Mouse (Mus musculus) bone marrow, adult 2 months (tissue): ENCODE data around the gene Specc1. TPM values are rescaled to one million over a fixed set of nuclear protein-coding genes. Genes with fewer than 3 reads are reported as not detected.
A peak's percentile ranks its signal among the peaks of the same experiment; 100 is the strongest.

Experiments
- H3K27ac ChIP-seq: fragments of 200-500 bp; 2 replicates; pipeline ENCODE4 v1.5.1; 2012; ENCODE audit warnings: low read depth, mild to moderate bottlenecking, control low read depth, inconsistent platforms, low read length; ENCODE audit not compliant: control insufficient read depth, poor library complexity, insufficient read depth
- H3K4me1 ChIP-seq: fragments of 200-500 bp; 2 replicates; pipeline ENCODE4 v1.6.1; 2011; ENCODE audit warnings: low read length; ENCODE audit not compliant: control insufficient read depth, insufficient read depth
- H3K4me3 ChIP-seq: fragments of 200-500 bp; replicated peaks from 2 replicates; pipeline ENCODE3; 2011; ENCODE audit warnings: mild to moderate bottlenecking, low read depth, low read length, control low read depth; ENCODE audit not compliant: control insufficient read depth
- CTCF ChIP-seq: fragments of 200-500 bp; IDR thresholded peaks from 2 replicates; pipeline ENCODE4 v1.5.1; 2011; ENCODE audit warnings: low read length, control low read depth; ENCODE audit not compliant: control insufficient read depth, insufficient read depth
- POLR2A ChIP-seq: fragments of 200-500 bp; IDR thresholded peaks from 2 replicates; pipeline ENCODE4 v1.6.1; 2011; ENCODE audit warnings: low read depth, mild to moderate bottlenecking, control low read depth, low read length, borderline replicate concordance; ENCODE audit not compliant: control insufficient read depth
- WGBS: fragments of 180-500 bp; shearing (Covaris S2); methylation state at CpG from one replicate; pipeline ENCODE4 v1.1.7; 2018; 5-methylcytosine and 5-hydroxymethylcytosine counted together
- polyA plus RNA-seq: library from polyadenylated mRNA; stranded (reverse); fragments of >200 nt; gene quantifications from 2 replicates; pipeline ENCODE4 v1.2.4, GENCODE M21; 2011; ENCODE audit warnings: low replicate concordance; ENCODE audit not compliant: missing spikeins, insufficient read depth, insufficient read length

Gene Specc1
- polyA plus RNA-seq, 1 experiment: 73.8 TPM

DNA sequence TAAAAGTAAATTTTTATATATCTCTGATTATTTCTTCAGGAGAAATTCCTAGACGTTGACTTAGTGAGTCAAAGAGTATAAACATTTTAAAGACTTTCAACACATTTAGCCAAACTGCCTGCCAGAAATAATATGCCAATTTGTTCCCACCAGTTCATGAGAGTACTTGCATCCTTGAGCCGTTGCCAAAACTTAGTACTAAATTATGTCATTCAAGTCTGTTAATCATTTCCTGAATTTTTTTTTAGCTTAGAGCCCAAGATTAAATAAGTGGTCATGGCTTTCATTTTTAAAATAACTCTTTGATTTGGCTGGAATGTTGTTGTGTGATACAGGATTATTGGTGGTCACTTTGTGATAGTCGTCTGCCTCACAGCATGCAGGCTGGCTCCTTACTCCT is 163.3 kb downstream of the Specc1 start:
- WGBS: 40% methylated on average over 3 of the region's 3 CpGs
- TF ChIP-seq CTCF (no peak), POLR2A (no peak)
- no peak overlapping the region for H3K4me3 ChIP-seq
- no peak overlapping the region for H3K27ac ChIP-seq
- no peaks in the 10 kb centered on the region for H3K4me1 ChIP-seq

- no peak overlapping the region for H3K4me3 ChIP-seq
- WGBS: 84% methylated on average over 5 of the region's 5 CpGs
- no peaks in the 10 kb centered on the region for H3K4me1 ChIP-seq
- H3K27ac ChIP-seq: no peak overlapping the region
- no peak for TF ChIP-seq POLR2A
- no peak for TF ChIP-seq CTCF
These were observed 164.8 kb downstream of the Specc1 start for GRCm38 (mm10) chr11:62121365-62121764.

DNA sequence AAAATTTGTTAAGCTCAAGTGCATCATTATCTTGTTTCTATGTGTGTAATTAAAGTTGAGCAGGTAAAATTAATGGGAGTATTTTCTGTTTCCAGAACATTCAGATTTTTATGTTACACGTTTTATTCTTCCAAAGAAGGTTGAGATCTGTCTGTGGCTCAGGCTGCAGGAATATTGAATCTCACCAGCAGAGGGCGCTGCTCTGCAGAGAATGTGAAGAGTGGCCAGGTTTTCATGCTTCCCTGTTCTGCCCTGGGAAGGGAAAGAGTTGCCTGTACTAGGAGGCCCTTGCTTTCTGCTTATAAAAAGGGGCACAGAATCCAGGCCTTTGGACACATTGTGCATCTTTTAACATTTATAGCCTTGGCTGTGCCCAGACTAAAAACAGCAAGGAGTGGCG is 171.1 kb downstream of the Specc1 start:
- Histone ChIP-seq H3K4me1 (no peaks in the 10 kb centered on the region), H3K27ac (no peak overlapping the region), H3K4me3 (no peak overlapping the region)
- TF ChIP-seq POLR2A: no peak
- peak; percentile 88 for TF ChIP-seq CTCF
- WGBS: 38% methylated on average over 3 of the region's 3 CpGs

GRCm38 (mm10) chr11:62128197-62128596 is 171.6 kb downstream of the Specc1 start:
- H3K4me1 ChIP-seq: no peaks in the 10 kb centered on the region
- TF ChIP-seq POLR2A (no peak), CTCF (no peak)
- WGBS: 85% methylated on average over 8 of the region's 8 CpGs

DNA sequence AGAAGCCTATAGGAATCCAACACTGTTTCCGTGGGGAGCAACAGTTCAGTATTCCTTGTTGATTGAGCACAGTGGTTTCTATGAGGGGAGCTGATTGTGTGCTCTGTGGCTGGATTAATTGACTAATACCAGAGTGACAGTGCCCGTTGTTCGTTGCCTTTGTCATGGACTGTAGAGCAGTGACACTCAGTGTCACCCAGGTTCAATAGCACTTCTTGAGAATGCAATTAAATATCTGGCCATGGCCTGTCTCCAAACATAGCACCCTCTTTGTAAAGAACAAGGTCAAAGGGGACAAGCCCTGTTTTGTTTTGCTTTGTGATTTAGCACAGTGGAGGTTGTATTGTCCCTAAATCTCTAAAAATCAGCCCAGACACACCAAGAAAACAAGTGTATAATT is 173.6 kb downstream of the Specc1 start:
- no peak for TF ChIP-seq CTCF
- no peak for TF ChIP-seq POLR2A
- no peak overlapping the region for H3K27ac ChIP-seq
- WGBS: 93% methylated on average over 3 of the region's 3 CpGs
- no peaks in the 10 kb centered on the region for H3K4me1 ChIP-seq
- H3K4me3 ChIP-seq: no peak overlapping the region

More at GRCm38 (mm10) chr11:62128197-62128596, 171.6 kb downstream of the Specc1 start:
- no peak overlapping the region for H3K27ac ChIP-seq
- H3K4me3 ChIP-seq: no peak overlapping the region

DNA sequence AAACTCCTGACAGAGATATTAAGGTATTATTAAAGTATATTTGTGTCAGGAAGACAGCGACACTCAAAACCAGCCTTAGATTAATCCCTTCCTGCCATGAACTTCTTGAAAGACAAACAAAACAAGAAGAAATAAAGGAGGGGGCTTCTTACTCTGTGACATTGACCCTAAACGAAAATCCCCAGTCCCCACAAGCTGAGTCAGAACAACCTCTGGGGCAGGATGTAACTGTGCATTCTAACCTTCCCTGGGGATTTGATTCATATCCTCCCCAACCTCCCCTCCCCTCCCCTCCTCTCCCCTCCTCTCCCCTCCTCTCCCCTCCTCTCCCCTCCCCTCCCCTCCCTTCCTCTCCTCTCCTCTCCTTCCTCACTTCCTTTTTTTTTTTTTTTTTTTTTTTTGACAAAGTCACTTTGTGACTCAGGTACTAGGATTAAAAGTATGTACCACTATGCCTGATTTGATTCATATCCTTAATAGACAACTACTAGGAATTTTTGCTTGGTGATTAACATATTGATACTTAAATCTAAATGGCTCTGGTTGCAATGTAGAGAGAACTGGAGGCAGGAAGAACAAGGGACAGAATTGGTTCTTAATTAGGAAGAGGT is 174.2 kb downstream of the Specc1 start:
- WGBS: 56% methylated on average over 2 of the region's 2 CpGs
- no peak overlapping the region for H3K4me3 ChIP-seq
- H3K4me1 ChIP-seq: no peaks in the 10 kb centered on the region
- TF ChIP-seq CTCF: no peak
- TF ChIP-seq POLR2A: no peak
- no peak overlapping the region for H3K27ac ChIP-seq

- 67% methylated on average over 4 of the region's 4 CpGs for WGBS
- TF ChIP-seq POLR2A (no peak), CTCF (no peak)
- Histone ChIP-seq H3K4me1 (no peaks in the 10 kb centered on the region), H3K4me3 (no peak overlapping the region), H3K27ac (no peak overlapping the region)
These were observed 175.0 kb downstream of the Specc1 start for GRCm38 (mm10) chr11:62131601-62132000.

DNA sequence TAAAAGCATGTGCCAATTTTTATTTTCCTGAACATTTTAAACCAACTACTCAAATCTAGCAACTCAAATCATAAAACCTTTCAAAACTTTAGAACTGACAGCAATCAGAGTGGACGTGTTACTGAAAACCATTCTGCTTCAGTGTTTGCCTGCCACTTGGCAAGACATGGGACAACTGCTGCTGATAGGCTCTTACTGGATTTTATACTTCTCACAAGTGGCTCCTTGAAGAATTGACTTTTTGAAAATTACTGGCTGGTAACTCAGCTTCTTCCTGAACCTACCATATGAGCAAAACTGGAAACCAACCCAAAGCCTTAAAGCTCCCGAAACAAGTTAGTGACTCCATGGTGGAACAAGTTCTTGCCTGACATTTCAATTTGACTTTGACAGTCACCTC is 177.6 kb downstream of the Specc1 start:
- Histone ChIP-seq H3K4me1 (no peaks in the 10 kb centered on the region), H3K4me3 (no peak overlapping the region), H3K27ac (no peak overlapping the region)
- no peak for TF ChIP-seq POLR2A
- WGBS: 90% methylated on average over 2 of the region's 2 CpGs

- H3K27ac ChIP-seq: no peak overlapping the region
- WGBS: 88% methylated on average over 7 of the region's 7 CpGs
- H3K4me1 ChIP-seq: no peaks in the 10 kb centered on the region; the same call in 1 of the 2 replicates
- TF ChIP-seq POLR2A (no peak), CTCF (no peak)
- H3K4me3 ChIP-seq: no peak overlapping the region
These were observed 188.9 kb downstream of the Specc1 start for GRCm38 (mm10) chr11:62145216-62146110.
